Mouse (Mus musculus): ENCODE data around the gene Aqr. TPM values are rescaled to one million over a fixed set of nuclear protein-coding genes. Genes with fewer than 3 reads are reported as not detected.
"Not testable (repeated sequence)": the region's sequence is repeated elsewhere in the genome, so short reads cannot be mapped to it uniquely, and the experiment has no call there.

The Aqr gene
- total RNA-seq (2015) (35.9 and 38.2 TPM in 2 replicates), total RNA-seq (2017) (29.1 and 34.1 TPM in 2 replicates)

- not testable (repeated sequence) for ATAC-seq (ENCODE audit: poor library complexity, severe bottlenecking)
Measured at GRCm38 (mm10) chr2:114186924-114187323, at the start of gene Aqr. Aqr (minus strand) TSS chr2:114187024.

- ATAC-seq (ENCODE audit: poor library complexity, severe bottlenecking): no peak
Measured at GRCm38 (mm10) chr2:114236566-114236965, 49.7 kb upstream of the Aqr start.

- no peak for ATAC-seq (ENCODE audit: poor library complexity, severe bottlenecking)
Measured at GRCm38 (mm10) chr2:114235584-114235983, 48.8 kb upstream of the Aqr start.

GRCm38 (mm10) chr2:114231248-114231647 is 44.4 kb upstream of the Aqr start:
- no peak for ATAC-seq (ENCODE audit: poor library complexity, severe bottlenecking)

- no peak for ATAC-seq (ENCODE audit: poor library complexity, severe bottlenecking)
Measured at GRCm38 (mm10) chr2:114228672-114229071, 41.8 kb upstream of the Aqr start.

GRCm38 (mm10) chr2:114205036-114205435 is 18.2 kb upstream of the Aqr start:
- no peak for ATAC-seq (ENCODE audit: poor library complexity, severe bottlenecking)

- ATAC-seq (ENCODE audit: poor library complexity, severe bottlenecking): no peak
Measured at GRCm38 (mm10) chr2:114201574-114201973, 14.8 kb upstream of the Aqr start.

GRCm38 (mm10) chr2:114200932-114201559 is 14.2 kb upstream of the Aqr start, which contains the start of gene Zfp770:
Zfp770 (minus strand) TSS chr2:114201469.
- ATAC-seq (ENCODE audit: poor library complexity, severe bottlenecking): peak; percentile 89

- no peak for ATAC-seq (ENCODE audit: poor library complexity, severe bottlenecking)
Measured at GRCm38 (mm10) chr2:114196421-114196820, 9.6 kb upstream of the Aqr start.

GRCm38 (mm10) chr2:114177802-114178733 is 8.8 kb downstream of the Aqr start:
- no peak for ATAC-seq (ENCODE audit: poor library complexity, severe bottlenecking)

- peak; percentile 99 for ATAC-seq (ENCODE audit: poor library complexity, severe bottlenecking)
Measured at GRCm38 (mm10) chr2:114174651-114175484, 12.0 kb downstream of the Aqr start.

GRCm38 (mm10) chr2:114173248-114173647 is 13.6 kb downstream of the Aqr start:
- ATAC-seq (ENCODE audit: poor library complexity, severe bottlenecking): no peak

- ATAC-seq (ENCODE audit: poor library complexity, severe bottlenecking): no peak
Measured at GRCm38 (mm10) chr2:114167837-114168236, 19.0 kb downstream of the Aqr start.

- no peak for ATAC-seq (ENCODE audit: poor library complexity, severe bottlenecking)
Measured at GRCm38 (mm10) chr2:114161978-114162377, 24.8 kb downstream of the Aqr start.

- no peak for ATAC-seq (ENCODE audit: poor library complexity, severe bottlenecking)
Measured at GRCm38 (mm10) chr2:114157345-114157744, 29.5 kb downstream of the Aqr start.

- no peak for ATAC-seq (ENCODE audit: poor library complexity, severe bottlenecking)
Measured at GRCm38 (mm10) chr2:114156639-114157038, 30.2 kb downstream of the Aqr start.

GRCm38 (mm10) chr2:114153247-114153646 is 33.6 kb downstream of the Aqr start:
- ATAC-seq (ENCODE audit: poor library complexity, severe bottlenecking): no peak

GRCm38 (mm10) chr2:114146864-114147458 is 39.9 kb downstream of the Aqr start:
- no peak for ATAC-seq (ENCODE audit: poor library complexity, severe bottlenecking)

- peak; percentile 88 for ATAC-seq (ENCODE audit: poor library complexity, severe bottlenecking)
Measured at GRCm38 (mm10) chr2:114145315-114145801, 41.5 kb downstream of the Aqr start.

GRCm38 (mm10) chr2:114144915-114145314 is 41.9 kb downstream of the Aqr start:
- peak; percentile 64 for ATAC-seq (ENCODE audit: poor library complexity, severe bottlenecking)
